Mouse (Mus musculus): ENCODE measurements at regions not wholly inside any gene's neighbourhood (a gene's known extent, or its start where the extent isn't known, plus 50 kb on each side); places are given as distances from the start of the nearest gene placed in this dataset.

DNA sequence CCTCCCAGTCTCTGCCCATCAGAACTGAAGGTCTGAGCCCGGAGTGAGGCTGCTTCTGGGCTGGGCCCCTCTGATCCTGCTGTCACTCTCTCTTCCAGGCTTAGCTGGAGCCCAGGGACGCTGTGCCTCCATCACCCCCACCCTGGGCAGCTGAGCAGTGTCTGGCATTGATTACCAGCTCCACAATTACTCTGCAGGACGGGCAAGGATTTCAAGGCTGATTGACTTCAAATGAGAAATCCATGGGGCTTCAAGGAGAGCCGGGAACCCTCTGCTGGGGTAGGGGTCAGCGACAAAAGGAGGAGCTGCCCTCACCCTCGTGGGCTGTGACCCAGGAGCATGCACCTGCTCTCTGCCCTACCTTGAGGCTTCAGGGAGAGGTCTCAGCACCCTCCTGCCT lies 107.1 kb upstream of the Csf3r start:
- H3K36me3 ChIP-seq (ENCODE audit: control insufficient read depth, insufficient read depth), result no peaks in the 10 kb centered on the region
- no peak overlapping the region for H3K4me2 ChIP-seq (ENCODE audit: low read depth)
- no peaks in the 10 kb centered on the region for H3K79me2 ChIP-seq (ENCODE audit: control insufficient read depth, insufficient read depth)
- peaks cover 18% of the 10 kb centered on the region for H3K27me3 ChIP-seq (ENCODE audit: control insufficient read depth, insufficient read depth, insufficient read length)
- H3ac ChIP-seq (ENCODE audit: control insufficient read depth, insufficient read length), result no peak overlapping the region
- no peak for TF ChIP-seq MYOG (IDR thresholded peaks at IDR 0.05; ENCODE audit: control insufficient read depth in 1 of 3, insufficient read depth in 1 of 3, insufficient read length in 2 of 3, low read depth in 2 of 3)
- no peak for TF ChIP-seq TCF12 (IDR thresholded peaks at IDR 0.05; ENCODE audit: insufficient read depth, poor library complexity, severe bottlenecking)
- no peak for TF ChIP-seq POLR2AphosphoS2 (IDR thresholded peaks at IDR 0.05; ENCODE audit: insufficient read length, low read depth)
- no peak for TF ChIP-seq USF1 (IDR thresholded peaks at IDR 0.05; ENCODE audit: low read depth)
- no peak for TF ChIP-seq TCF3 (IDR thresholded peaks at IDR 0.05; ENCODE audit: insufficient read length, low read depth)
- H3K4me3 ChIP-seq, result no peak overlapping the region

DNA sequence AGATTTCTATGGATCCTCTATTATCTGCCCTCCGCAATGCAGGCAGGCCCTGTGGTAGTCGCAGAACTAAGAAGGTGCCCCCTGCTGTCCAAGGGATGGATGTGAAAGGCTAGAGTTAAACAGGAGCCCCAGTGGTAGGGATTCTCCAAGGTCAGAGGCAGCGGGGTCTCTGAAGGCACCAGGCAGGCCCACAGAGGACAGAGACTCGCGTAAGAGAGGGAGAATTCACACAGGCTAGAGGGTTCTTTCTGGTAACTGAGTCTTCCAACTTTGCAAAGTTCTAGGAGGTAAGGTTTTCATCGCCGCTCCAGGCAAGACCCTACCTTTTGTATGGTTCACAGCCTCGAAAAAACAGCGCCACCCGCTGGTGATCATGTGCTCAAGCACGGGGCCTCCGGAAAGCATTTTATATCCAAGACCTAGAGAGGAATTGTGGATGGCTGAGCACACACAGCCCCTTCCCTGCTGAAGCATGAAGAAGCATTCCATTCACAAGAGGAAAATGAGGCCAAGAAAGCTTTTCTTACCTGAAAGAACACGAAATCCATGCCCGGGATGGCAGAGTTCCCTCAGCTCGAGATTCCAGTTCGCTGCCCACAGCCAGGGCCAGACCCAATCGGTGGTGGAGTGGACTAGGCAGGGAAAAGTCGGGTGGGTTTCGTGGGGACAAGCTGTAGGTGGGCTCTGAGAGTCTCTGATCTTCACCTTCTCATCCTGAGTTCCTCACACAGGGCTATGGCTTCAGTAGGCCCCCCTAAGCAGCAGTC lies 102.6 kb upstream of the Csf3r start:
- peaks cover 38% of the 10 kb centered on the region for H3K27me3 ChIP-seq (ENCODE audit: control insufficient read depth, insufficient read depth, insufficient read length)
- H3K4me2 ChIP-seq (ENCODE audit: low read depth), result no peak overlapping the region
- no peak overlapping the region for H3ac ChIP-seq (ENCODE audit: control insufficient read depth, insufficient read length)
- TF ChIP-seq POLR2AphosphoS2 (IDR thresholded peaks at IDR 0.05; ENCODE audit: insufficient read length, low read depth) (no peak), E2F4 (IDR thresholded peaks at IDR 0.05; ENCODE audit: insufficient read depth) (no peak), SRF (IDR thresholded peaks at IDR 0.05; ENCODE audit: control insufficient read depth, insufficient read length, low read depth) (no peak)
- H3K4me3 ChIP-seq, result no peak overlapping the region
- H3K36me3 ChIP-seq (ENCODE audit: control insufficient read depth, insufficient read depth), result no peaks in the 10 kb centered on the region
- no peaks in the 10 kb centered on the region for H3K79me2 ChIP-seq (ENCODE audit: control insufficient read depth, insufficient read depth)

DNA sequence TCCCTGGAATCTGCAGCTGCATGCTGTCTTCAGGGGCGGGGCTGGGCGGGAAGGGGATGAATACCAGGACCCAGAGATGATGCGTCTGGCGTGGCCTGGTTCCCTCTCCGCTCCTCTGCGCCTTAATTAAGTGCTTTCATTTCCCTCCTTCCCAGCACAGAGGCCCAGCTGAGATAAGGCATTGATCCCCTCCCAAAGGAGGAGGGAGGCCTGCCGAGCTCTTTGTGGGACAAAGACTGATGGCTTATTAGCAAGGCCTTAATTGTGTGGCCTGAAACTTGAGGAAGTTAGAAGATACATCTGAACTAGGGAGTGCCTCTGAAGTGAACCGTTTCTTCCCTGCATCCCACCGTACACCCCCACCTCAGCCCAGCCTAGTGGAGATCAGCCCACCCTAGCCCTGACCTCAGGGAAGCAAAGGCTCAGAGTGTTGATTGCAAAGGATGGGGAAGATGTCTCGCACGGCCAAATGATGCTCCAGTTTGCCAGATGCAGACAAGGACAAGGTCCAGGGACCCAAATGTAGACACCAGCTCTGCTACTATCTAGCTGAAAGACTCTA lies 102.0 kb upstream of the Csf3r start:
- no peak overlapping the region for H3K4me3 ChIP-seq
- no peaks in the 10 kb centered on the region for H3K36me3 ChIP-seq (ENCODE audit: control insufficient read depth, insufficient read depth)
- H3K4me2 ChIP-seq (ENCODE audit: low read depth), result no peak overlapping the region
- peaks cover 34% of the 10 kb centered on the region for H3K27me3 ChIP-seq (ENCODE audit: control insufficient read depth, insufficient read depth, insufficient read length)
- no peak for TF ChIP-seq E2F4 (IDR thresholded peaks at IDR 0.05; ENCODE audit: insufficient read depth)
- TF ChIP-seq MAX (IDR thresholded peaks at IDR 0.05; ENCODE audit: low read depth), result no peak
- no peak for TF ChIP-seq POLR2A (IDR thresholded peaks at IDR 0.05; ENCODE audit: insufficient read length, low read depth)
- TF ChIP-seq MYOD1 (IDR thresholded peaks at IDR 0.05; ENCODE audit: control insufficient read depth in 1 of 3, insufficient read length in 2 of 3, low read depth in 2 of 3), result no peak
- no peak overlapping the region for H3ac ChIP-seq (ENCODE audit: control insufficient read depth, insufficient read length)
- H3K79me2 ChIP-seq (ENCODE audit: control insufficient read depth, insufficient read depth), result no peaks in the 10 kb centered on the region

DNA sequence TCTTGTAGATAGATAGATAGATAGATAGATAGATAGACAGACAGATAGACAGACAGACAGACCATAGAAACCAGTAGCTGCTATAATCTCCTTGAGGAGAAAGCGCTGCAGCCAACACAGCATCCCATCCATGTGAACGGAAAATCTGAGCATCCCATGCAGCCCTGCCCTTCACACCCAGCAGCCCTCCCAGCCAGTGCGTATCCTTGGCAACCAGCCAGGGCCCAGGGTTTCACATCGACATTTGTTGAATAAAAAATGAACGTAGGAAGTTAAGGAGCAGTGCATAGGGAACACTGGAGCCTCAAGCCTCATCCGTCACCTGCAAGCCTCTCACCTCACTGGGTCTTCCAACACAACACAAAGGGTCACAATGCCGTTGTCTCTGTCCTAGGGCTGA lies 101.1 kb upstream of the Csf3r start:
- TF ChIP-seq POLR2A (IDR thresholded peaks at IDR 0.05; ENCODE audit: insufficient read length, low read depth) (no peak), TCF3 (IDR thresholded peaks at IDR 0.05; ENCODE audit: insufficient read length, low read depth) (no peak), MYOD1 (IDR thresholded peaks at IDR 0.05; ENCODE audit: control insufficient read depth in 1 of 3, insufficient read length in 2 of 3, low read depth in 2 of 3) (no peak), POLR2AphosphoS2 (IDR thresholded peaks at IDR 0.05; ENCODE audit: insufficient read length, low read depth) (no peak), E2F4 (IDR thresholded peaks at IDR 0.05; ENCODE audit: insufficient read depth) (no peak), TCF12 (IDR thresholded peaks at IDR 0.05; ENCODE audit: insufficient read depth, poor library complexity, severe bottlenecking) (no peak), USF1 (IDR thresholded peaks at IDR 0.05; ENCODE audit: low read depth) (no peak), MAX (IDR thresholded peaks at IDR 0.05; ENCODE audit: low read depth) (no peak), SRF (IDR thresholded peaks at IDR 0.05; ENCODE audit: control insufficient read depth, insufficient read length, low read depth) (no peak), REST (IDR thresholded peaks at IDR 0.05; ENCODE audit: insufficient read depth, insufficient read length) (no peak), MYOG (IDR thresholded peaks at IDR 0.05; ENCODE audit: control insufficient read depth in 1 of 3, insufficient read depth in 1 of 3, insufficient read length in 2 of 3, low read depth in 2 of 3) (no peak), CEBPB (IDR thresholded peaks at IDR 0.05; ENCODE audit: insufficient read depth, poor library complexity, severe bottlenecking) (no peak)
- Histone ChIP-seq H3K79me2 (ENCODE audit: control insufficient read depth, insufficient read depth) (no peaks in the 10 kb centered on the region), H3K36me3 (ENCODE audit: control insufficient read depth, insufficient read depth) (no peaks in the 10 kb centered on the region), H3ac (ENCODE audit: control insufficient read depth, insufficient read length) (no peak overlapping the region), H3K4me2 (ENCODE audit: low read depth) (no peak overlapping the region), H3K27me3 (ENCODE audit: control insufficient read depth, insufficient read depth, insufficient read length) (peaks cover 41% of the 10 kb centered on the region), H3K4me3 (no peak overlapping the region)

DNA sequence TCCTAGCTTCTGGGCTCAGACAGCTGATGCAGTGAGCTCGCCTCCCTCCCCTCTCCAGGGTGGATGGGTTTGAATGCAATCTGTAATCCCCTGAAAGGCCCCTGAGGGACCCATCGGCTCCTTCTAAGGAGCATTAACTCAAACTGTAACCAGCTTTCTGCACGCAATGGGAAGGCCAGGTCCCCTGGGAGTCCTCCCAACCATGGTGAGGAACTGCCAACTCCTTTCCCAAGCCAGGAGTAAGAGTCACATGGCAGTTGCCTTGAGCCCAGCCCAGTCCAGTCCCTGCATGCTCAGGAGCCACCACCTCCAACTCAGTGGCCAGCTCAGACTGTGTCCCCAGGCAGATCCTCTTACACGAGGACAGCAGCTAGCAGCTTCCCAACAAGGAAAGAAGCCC lies 96.2 kb upstream of the Csf3r start:
- Histone ChIP-seq H3K79me2 (ENCODE audit: control insufficient read depth, insufficient read depth) (no peaks in the 10 kb centered on the region), H3K27me3 (ENCODE audit: control insufficient read depth, insufficient read depth, insufficient read length) (peaks cover 66% of the 10 kb centered on the region), H3K4me3 (no peak overlapping the region), H3K4me2 (ENCODE audit: low read depth) (no peak overlapping the region), H3K36me3 (ENCODE audit: control insufficient read depth, insufficient read depth) (no peaks in the 10 kb centered on the region), H3ac (ENCODE audit: control insufficient read depth, insufficient read length) (no peak overlapping the region)
- TF ChIP-seq TCF12 (IDR thresholded peaks at IDR 0.05; ENCODE audit: insufficient read depth, poor library complexity, severe bottlenecking), result no peak
- no peak for TF ChIP-seq POLR2A (IDR thresholded peaks at IDR 0.05; ENCODE audit: insufficient read length, low read depth)
- TF ChIP-seq MYOG (IDR thresholded peaks at IDR 0.05; ENCODE audit: control insufficient read depth in 1 of 3, insufficient read depth in 1 of 3, insufficient read length in 2 of 3, low read depth in 2 of 3), result no peak
- no peak for TF ChIP-seq USF1 (IDR thresholded peaks at IDR 0.05; ENCODE audit: low read depth)
- TF ChIP-seq MAX (IDR thresholded peaks at IDR 0.05; ENCODE audit: low read depth), result no peak
